Mouse (Mus musculus): ENCODE results near the gene Vmn2r27.

DNA sequence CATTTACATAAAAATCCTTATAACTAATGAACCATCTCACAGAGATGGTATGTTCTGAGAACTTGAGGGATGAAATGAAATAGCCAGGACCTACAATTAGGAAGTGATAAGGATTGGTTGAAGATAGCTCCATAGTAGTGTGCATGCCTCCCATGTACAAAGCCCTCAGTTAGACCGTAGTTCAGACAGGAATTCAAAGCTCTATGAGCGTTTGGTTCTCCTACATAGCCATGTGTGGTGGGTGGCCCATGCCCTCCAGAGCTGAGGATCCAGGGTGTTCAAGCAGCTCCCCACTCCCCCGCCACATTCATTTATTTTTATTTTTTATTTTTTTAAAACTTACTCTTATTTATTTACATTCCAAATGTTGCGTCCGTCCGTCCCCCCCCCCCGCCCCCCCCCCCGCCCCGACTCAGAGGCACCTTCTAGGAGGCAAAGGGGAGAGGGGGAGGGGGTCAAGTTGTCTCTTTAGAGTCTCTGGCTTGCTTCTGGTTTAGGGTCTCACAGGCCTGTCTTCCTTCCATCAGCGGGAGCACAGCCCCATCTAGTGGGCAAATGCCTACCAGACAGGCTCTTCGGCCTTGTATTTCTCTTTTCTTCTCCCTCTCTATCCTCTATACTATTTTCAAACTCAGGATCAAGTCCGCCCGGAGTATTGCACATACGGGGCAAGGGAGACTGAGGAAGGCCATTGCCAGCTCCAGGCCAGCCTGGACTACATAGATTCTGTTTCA, 28.7 kb upstream of the Vmn2r27 start:
- peak; percentile 79 for TF ChIP-seq CTCF (IDR thresholded peaks at IDR 0.05; ENCODE audit: borderline replicate concordance, insufficient read depth, low read length)
- no peak for TF ChIP-seq POLR2A (IDR thresholded peaks at IDR 0.05; ENCODE audit: low read depth, low read length)
